Mouse (Mus musculus) ovary, postnatal 36 days (tissue): ENCODE data around the gene Cop1.
A peak's percentile ranks its signal among the peaks of the same experiment; 100 is the strongest.

Source experiments
- DNase-seq: peaks from one replicate; pipeline ENCODE4 v3.0.0; 2022; ENCODE audit warnings: low spot score, mixed read lengths

Cop1 gene

GRCm38 (mm10) chr1:159231781-159232571 is at the start of gene Cop1:
Gene Cop1 (plus strand): TSS chr1:159232320.
- peak; percentile 93 for DNase-seq

- DNase-seq: no peak
Measured at GRCm38 (mm10) chr1:159186741-159187140, 45.4 kb upstream of the Cop1 start.

- no peak for DNase-seq
Measured at GRCm38 (mm10) chr1:159198603-159199002, 33.5 kb upstream of the Cop1 start.

- no peak for DNase-seq
Measured at GRCm38 (mm10) chr1:159199606-159200005, 32.5 kb upstream of the Cop1 start.

DNA sequence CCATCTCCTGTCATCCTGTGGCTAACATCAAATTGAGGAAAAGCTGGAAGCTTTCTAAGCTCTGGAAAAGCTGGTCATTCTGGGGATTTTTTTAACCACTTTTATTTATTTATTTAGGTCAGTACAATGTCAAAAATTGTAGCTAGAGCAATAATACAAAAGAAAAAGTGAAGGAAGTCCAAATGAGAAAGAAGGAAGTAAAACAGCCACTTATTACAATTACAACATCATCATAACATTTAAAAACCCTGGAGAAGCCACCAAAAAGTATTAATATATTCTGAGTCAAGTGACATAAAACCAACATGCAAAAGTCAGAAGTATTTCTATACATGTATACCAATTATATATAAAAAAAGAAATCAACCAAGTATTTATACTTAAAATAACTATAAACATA is 30.9 kb upstream of the Cop1 start:
- no peak for DNase-seq

DNA sequence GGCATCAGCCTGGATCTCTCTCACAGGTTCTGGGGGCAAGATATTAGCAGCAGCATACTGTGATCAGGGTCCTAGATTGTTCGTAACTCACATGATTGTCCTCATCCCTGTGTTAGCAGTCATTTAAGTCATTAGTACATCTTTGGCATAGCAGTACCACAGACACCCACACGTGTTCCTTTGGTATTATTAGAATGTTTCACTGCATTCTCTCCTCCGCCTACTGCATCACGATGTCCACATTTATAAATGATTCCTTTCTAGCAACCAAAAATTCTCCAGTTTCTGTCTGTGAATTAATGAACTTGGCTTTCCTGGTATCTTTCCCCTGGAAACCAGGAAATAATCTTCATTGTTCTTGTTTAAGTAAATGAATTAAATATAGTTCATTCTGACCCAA is 20.4 kb upstream of the Cop1 start:
- no peak for DNase-seq

GRCm38 (mm10) chr1:159217437-159217836 is 14.7 kb upstream of the Cop1 start:
- DNase-seq: no peak

DNA sequence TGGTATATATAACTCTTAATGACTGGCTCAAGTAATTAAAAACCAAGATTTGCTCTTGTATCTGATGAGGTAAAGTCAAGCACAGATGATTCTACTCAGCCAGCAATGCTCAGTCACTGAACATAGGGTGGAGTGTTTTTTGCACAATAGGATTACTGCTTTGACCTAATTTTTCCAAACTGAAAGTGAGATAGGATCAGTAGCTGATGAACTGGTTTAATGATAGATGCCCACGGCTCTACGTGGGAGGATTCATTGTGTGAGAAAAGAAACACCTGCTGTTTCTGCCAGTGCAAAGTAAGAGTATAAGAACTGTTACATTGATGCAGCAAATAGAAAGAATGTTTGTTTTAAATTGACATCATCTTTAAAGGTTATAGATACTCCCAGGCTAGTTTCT is 10.1 kb upstream of the Cop1 start:
- DNase-seq: no peak

GRCm38 (mm10) chr1:159225064-159225824 is 6.9 kb upstream of the Cop1 start:
- DNase-seq: no peak

DNA sequence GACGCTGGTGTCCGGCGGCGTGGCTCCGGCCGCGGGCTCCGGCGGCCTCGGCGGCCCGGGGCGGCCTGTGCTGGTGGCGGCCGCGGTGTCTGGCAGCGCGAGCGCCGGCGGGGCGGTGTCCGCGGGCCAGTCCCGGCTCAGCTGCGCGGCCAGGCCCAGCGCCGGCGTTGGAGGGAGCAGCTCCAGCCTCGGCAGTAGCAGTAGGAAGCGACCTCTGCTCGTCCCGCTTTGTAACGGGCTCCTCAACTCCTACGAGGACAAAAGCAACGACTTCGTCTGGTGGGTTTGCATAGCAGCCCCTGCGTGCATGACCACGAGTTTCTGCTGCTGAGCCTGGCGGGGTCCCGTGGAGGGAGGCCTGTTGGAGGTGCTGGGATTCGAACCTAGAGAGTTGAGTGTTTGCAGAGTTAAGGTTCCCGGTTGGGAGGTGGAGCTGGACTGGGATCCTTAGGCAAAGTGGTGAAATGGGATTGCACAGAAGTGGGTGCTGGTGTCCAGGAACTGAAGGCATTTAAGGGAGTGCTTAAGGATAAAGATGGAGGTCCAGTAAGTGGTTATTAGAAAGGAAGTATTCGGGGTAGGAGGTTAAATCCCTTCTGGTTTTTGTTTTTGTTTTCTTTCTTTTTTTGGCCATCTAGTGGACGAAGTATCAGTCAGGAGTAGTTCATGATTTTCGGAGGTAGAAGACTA is 597 bp downstream of the Cop1 start:
- peak; percentile 28 for DNase-seq

DNA sequence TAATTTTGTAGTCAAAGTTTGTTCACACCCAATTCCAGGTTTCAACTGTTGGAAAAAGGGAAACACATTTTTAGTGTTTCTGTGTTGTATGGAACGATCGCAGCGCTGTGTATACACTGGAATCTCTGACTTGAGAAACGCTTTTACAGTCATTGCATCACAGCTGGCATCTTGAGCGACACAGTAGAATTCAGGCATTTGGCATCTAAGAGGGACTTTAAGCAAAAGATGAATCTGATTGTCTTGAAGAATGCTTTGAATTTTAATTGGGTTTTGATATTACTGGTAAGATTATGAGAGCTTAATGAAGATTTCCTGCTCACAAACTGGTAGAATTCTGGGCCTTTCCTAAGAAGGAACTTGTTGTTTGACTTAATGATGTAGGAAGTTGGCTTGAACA is 1.3 kb downstream of the Cop1 start:
- DNase-seq: no peak

- DNase-seq: no peak
Measured at GRCm38 (mm10) chr1:159234496-159234895, 2.4 kb downstream of the Cop1 start.

GRCm38 (mm10) chr1:159235674-159236073 is 3.6 kb downstream of the Cop1 start:
- DNase-seq: no peak

GRCm38 (mm10) chr1:159238147-159238546 is 6.0 kb downstream of the Cop1 start:
- no peak for DNase-seq

DNA sequence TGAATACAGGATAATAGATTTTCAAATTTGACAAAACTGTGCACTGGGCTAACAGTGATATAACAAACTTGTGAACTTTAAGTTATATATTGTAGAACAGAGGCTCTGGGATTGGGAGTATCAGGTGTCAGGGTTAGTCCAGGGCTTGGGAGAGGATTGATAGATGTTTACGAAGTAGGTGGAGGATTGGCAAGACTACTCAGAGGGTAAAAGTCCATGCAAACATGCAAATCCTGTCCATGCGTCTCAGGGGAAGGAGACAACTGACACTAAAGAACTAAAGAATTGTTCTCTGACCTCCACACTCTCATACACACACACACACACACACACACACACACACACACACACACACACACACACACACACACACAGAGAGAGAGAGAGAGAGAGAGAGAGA is 18.2 kb downstream of the Cop1 start:
- no peak for DNase-seq

DNA sequence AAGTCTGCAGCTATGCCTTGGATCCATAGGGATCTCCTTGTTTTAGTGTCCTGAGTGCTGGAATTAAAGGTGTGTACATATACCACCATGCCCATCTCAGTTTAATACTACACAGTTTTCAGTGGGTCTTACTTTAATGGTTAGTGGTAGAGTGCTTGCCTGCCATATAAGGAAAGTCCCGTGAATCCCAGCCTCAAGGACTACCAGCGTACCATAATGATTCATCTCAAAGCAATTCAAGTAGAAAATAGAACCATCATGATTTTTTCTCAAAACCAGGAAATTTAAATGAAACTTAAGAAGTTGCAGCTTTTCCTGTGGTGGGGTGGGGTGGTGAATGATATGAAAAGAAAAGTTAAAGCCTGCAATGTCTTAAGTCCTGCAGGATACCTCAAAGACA is 21.0 kb downstream of the Cop1 start:
- DNase-seq: no peak

DNA sequence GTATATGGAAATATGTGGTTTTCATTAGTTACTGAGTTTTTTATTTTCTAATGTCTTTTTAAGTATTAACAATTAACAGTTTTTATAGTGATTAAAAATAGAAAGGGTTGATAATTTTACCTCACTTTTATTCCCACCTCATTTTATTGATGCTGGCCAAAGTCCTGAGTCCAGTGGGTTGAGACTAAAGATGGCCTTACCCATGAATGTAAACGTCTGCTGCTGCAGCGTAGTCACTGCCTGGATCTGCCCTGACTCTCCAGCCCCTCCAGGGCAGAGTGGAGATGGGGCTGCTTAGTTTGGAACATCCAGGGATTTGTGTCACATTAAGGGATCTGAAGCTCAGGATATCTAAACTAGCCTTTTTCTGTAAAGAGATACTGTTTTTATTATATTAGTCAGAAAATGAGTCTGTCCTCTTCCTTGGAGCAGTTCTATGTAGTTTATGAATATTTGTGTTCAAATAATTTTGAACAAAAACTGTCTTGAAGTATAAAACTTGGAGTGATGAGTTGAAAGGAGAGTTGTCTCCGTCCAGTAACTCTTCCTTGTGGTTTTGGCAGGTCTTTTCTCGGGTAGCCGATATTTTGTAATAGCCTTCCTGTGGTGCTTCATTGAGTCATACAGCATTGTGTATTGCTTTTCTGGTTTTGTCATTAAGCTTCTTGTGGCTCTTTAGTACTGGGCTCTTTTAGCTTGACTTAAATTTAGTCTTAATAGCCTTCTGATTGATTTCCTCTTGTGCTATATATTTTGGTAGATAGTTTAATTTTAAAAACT is 23.0 kb downstream of the Cop1 start:
- DNase-seq: no peak

GRCm38 (mm10) chr1:159256543-159256942 is 24.4 kb downstream of the Cop1 start:
- no peak for DNase-seq

GRCm38 (mm10) chr1:159263820-159264219 is 31.7 kb downstream of the Cop1 start:
- DNase-seq: no peak

- DNase-seq: no peak
Measured at GRCm38 (mm10) chr1:159280072-159280471, 48.0 kb downstream of the Cop1 start.

- no peak for DNase-seq
Measured at GRCm38 (mm10) chr1:159281861-159282260, 49.7 kb downstream of the Cop1 start.

DNA sequence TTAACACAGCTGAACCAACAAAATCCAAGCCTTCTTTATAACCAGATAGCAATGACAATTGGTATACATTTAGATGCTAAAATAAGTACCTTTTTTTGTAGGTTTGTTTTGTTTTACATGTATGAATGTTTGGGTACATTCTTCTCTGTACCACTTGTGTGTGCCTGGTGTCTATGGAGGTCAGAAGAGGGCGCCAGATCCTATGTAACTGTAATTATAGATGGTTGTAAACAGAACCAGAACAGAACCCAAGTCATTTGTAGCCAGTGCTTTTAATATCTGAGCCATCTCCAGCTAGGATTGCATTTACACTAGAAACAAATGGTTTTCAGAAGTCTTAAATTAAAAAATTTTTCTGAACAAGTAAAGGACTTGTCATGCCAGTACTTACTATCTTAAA is 54.7 kb downstream of the Cop1 start:
- no peak for DNase-seq
